Comparison of ENCODE assay signal across 26 mouse cellular contexts in genomic region chr8:7760987-7761386, GRCm38 (mm10).
"Had no signal": no experiment of that assay in that cellular context is flagged by ENCODE, and none has a peak within 500 bp of the region (broad histone marks: within the 10 kb centered on the region; RNA-seq: fewer than 3 reads in every experiment).

No protein-coding gene starts in this region.

- H3K27ac ChIP-seq: gastrocnemius, adult 2 months; heart, embryonic 10.5 days; hindbrain, embryonic 10.5 days; hindbrain, embryonic 12.5 days; hindbrain, embryonic 14.5 days; intestine, embryonic 15.5 days; layer of hippocampus, adult 2 months; limb, embryonic 13.5 days; limb, embryonic 15.5 days; liver, embryonic 12.5 days; liver, embryonic 14.5 days had no signal

- H3K4me2 ChIP-seq: heart, embryonic 12.5 days; hindbrain, embryonic 12.5 days; hindbrain, embryonic 14.5 days; intestine, embryonic 15.5 days; limb, embryonic 13.5 days; limb, embryonic 15.5 days; liver, embryonic 12.5 days had no signal

- H3K4me3 ChIP-seq: gastrocnemius, adult 2 months; heart, embryonic 10.5 days; heart, embryonic 12.5 days; hindbrain, embryonic 10.5 days; hindbrain, embryonic 12.5 days; intestine, embryonic 15.5 days; layer of hippocampus, adult 2 months; limb, embryonic 13.5 days; limb, embryonic 15.5 days; liver, embryonic 12.5 days had no signal

- ATAC-seq: hindbrain, embryonic 16.5 days; inflammation-experienced regulatory T-cells, adult 6 months; intestine, embryonic 15.5 days; intestine, postnatal 0 days; liver, embryonic 12.5 days had no signal

- H3K27me3 ChIP-seq: heart, embryonic 12.5 days; hindbrain, embryonic 12.5 days; intestine, embryonic 15.5 days; limb, embryonic 13.5 days; limb, embryonic 15.5 days; liver, embryonic 12.5 days had no signal

- H3K9ac ChIP-seq: heart, embryonic 12.5 days; hindbrain, embryonic 12.5 days; hindbrain, embryonic 14.5 days; intestine, embryonic 15.5 days; limb, embryonic 13.5 days; limb, embryonic 15.5 days; liver, embryonic 12.5 days; liver, embryonic 14.5 days had no signal

- H3K9me3 ChIP-seq: heart, embryonic 10.5 days; heart, embryonic 12.5 days; hindbrain, embryonic 10.5 days; hindbrain, embryonic 12.5 days; intestine, embryonic 15.5 days; limb, embryonic 13.5 days; limb, embryonic 15.5 days; liver, embryonic 12.5 days had no signal

- H3K36me3 ChIP-seq: heart, embryonic 10.5 days; heart, embryonic 12.5 days; hindbrain, embryonic 10.5 days; hindbrain, embryonic 12.5 days; intestine, embryonic 15.5 days; limb, embryonic 13.5 days; limb, embryonic 15.5 days; liver, embryonic 12.5 days had no signal

- DNase-seq: gastrocnemius, adult 2 months; gastrocnemius, postnatal 10 days; gastrocnemius, postnatal 25 days; heart, adult 18-20 months; heart, postnatal 10 days; heart, postnatal 4 days; kidney, adult 18-20 months; kidney, adult 8-10 months; kidney, postnatal 10 days; kidney, postnatal 25 days; kidney, postnatal 4 days; left cerebral cortex, postnatal 4 days had no signal

- H3K4me1 ChIP-seq: heart, embryonic 10.5 days; heart, embryonic 12.5 days; hindbrain, embryonic 10.5 days; hindbrain, embryonic 12.5 days; intestine, embryonic 15.5 days; limb, embryonic 13.5 days; limb, embryonic 15.5 days; liver, embryonic 12.5 days had no signal
